In genomic region chr17:70924565-70925220, GRCm38 (mm10) we compare ENCODE assay signal across 9 mouse cellular contexts.
A peak's percentile ranks its signal among the peaks of the same experiment; 100 is the strongest.
DNase-seq lines count a peak whose midpoint lies in the region; ATAC-seq lines count a peak whose summit lies in the region.
"Had no signal": no experiment of that assay in that cellular context is flagged by ENCODE, and none has a peak within 500 bp of the region (broad histone marks: within the 10 kb centered on the region; RNA-seq: fewer than 3 reads in every experiment).

No protein-coding gene starts in this region.

- intact Hi-C loops in left cerebral cortex, postnatal 25 days (cut with DNase I): no loop called here

- 50% methylated on average over 8 of the region's 8 CpGs for WGBS in liver, embryonic 13.5 days (ENCODE audit: insufficient replicate concordance)

- H3K9me3 ChIP-seq in liver, embryonic 13.5 days (replicated peaks): no peaks in the 10 kb centered on the region
- H3K9me3 ChIP-seq: hindbrain, embryonic 15.5 days had no signal

- H3K27ac ChIP-seq in liver, embryonic 13.5 days: no peak overlapping the region
- H3K27ac ChIP-seq: hindbrain, embryonic 15.5 days had no signal

- H3K36me3 ChIP-seq in liver, embryonic 13.5 days: no peaks in the 10 kb centered on the region
- H3K36me3 ChIP-seq: hindbrain, embryonic 15.5 days had no signal

- no peak overlapping the region for H3K4me3 ChIP-seq in liver, embryonic 13.5 days (replicated peaks)
- H3K4me3 ChIP-seq: hindbrain, embryonic 15.5 days had no signal

- no peaks in the 10 kb centered on the region for H3K4me1 ChIP-seq in liver, embryonic 13.5 days (replicated peaks)
- H3K4me1 ChIP-seq: hindbrain, embryonic 15.5 days had no signal

- no peak overlapping the region for H3K9ac ChIP-seq in liver, embryonic 13.5 days
- H3K9ac ChIP-seq: hindbrain, embryonic 15.5 days had no signal

- H3K4me2 ChIP-seq in liver, embryonic 13.5 days: peak overlapping the region; percentile 26; the same call in 1 of the 2 replicates
- H3K4me2 ChIP-seq: hindbrain, embryonic 15.5 days had no signal

- no peak for DNase-seq in liver, embryonic 13.5 days
- no peak for DNase-seq in liver
- DNase-seq in T-cell, adult 2 months (ENCODE audit: low spot score): peak; percentile 61
- DNase-seq in lung, postnatal 36 days: peak; percentile 56
- DNase-seq in thymus, postnatal 36 days: peak; percentile 30 to 36
- no peak for DNase-seq in urinary bladder, postnatal 36 days (ENCODE audit: low spot score in 2 of 2)
- no peak for DNase-seq in frontal cortex, postnatal 14 days (ENCODE audit: low spot score in 2 of 2)
- no peak for DNase-seq in left cerebral cortex, postnatal 25 days (ENCODE audit: low spot score in 2 of 2)

- no peaks in the 10 kb centered on the region for H3K27me3 ChIP-seq in liver, embryonic 13.5 days
- H3K27me3 ChIP-seq: hindbrain, embryonic 15.5 days had no signal

- no peak for ATAC-seq in liver, embryonic 13.5 days (ENCODE audit: low read depth)

Comparison
In these comparisons a context has a peak if more than half of its experiments do, and no peak if none do; other contexts are left out.
1. DNase-seq: peak in T-cell, adult 2 months (single experiment), lung, postnatal 36 days (single experiment) and thymus, postnatal 36 days (2 of 2); none in liver, embryonic 13.5 days (single experiment), liver (single experiment), urinary bladder, postnatal 36 days (0 of 2), frontal cortex, postnatal 14 days (0 of 2) and left cerebral cortex, postnatal 25 days (0 of 2).